Mouse (Mus musculus) hindbrain, embryonic 12.5 days (tissue): ENCODE measurements around the gene Kctd6. TPM values are rescaled to one million over a fixed set of nuclear protein-coding genes. Genes with fewer than 3 reads are reported as not detected.
"Not testable (repeated sequence)": the region's sequence is repeated elsewhere in the genome, so short reads cannot be mapped to it uniquely, and the experiment has no call there.

ENCODE experiments used
- ATAC-seq: fragments of 200-750 bp; cut with Nextera tagmentation; 2 replicates; pipeline ENCODE4 v1.8.0; 2017; ENCODE audit warnings: moderate TSS enrichment; ENCODE audit not compliant: low FRiP score
- H3K27ac ChIP-seq: fragments of 300-500 bp; sonication (generic); 2 replicates; pipeline ENCODE4 v1.5.1; 2016; ENCODE audit warnings: mild to moderate bottlenecking
- H3K27me3 ChIP-seq: fragments of 300-500 bp; sonication (generic); 2 replicates; pipeline ENCODE4 v1.6.1; 2016; ENCODE audit warnings: mild to moderate bottlenecking
- H3K36me3 ChIP-seq: fragments of 300-500 bp; sonication (generic); 2 replicates; pipeline ENCODE4 v1.6.1; 2016; ENCODE audit warnings: mild to moderate bottlenecking
- H3K4me1 ChIP-seq: fragments of 300-500 bp; sonication (generic); 2 replicates; pipeline ENCODE4 v1.6.1; 2016
- H3K4me2 ChIP-seq: fragments of 300-500 bp; sonication (generic); replicated peaks from 2 replicates; pipeline ENCODE4 v1.6.1; 2016; ENCODE audit warnings: mild to moderate bottlenecking
- H3K4me3 ChIP-seq: fragments of 300-500 bp; sonication (generic); 2 replicates; pipeline ENCODE4 v1.5.1; 2016; ENCODE audit warnings: mild to moderate bottlenecking
- H3K9ac ChIP-seq: fragments of 300-500 bp; sonication (generic); 2 replicates; pipeline ENCODE4 v1.6.1; 2016; ENCODE audit warnings: mild to moderate bottlenecking, moderate library complexity
- H3K9me3 ChIP-seq: fragments of 300-500 bp; sonication (generic); replicated peaks from 2 replicates; pipeline ENCODE4 v1.6.1; 2016; ENCODE audit warnings: mild to moderate bottlenecking
- WGBS: fragments of 180-500 bp; shearing (Covaris S2); methylation state at CpG from one replicate; pipeline ENCODE4 v1.1.7; 2016; 5-methylcytosine and 5-hydroxymethylcytosine counted together
- polyA plus RNA-seq: library from polyadenylated mRNA; unstranded; fragments of >200 nt; fragmentation: Nextera tagmentation; extraction: Ambion mirVana; gene quantifications from 2 replicates; pipeline ENCODE4 v1.2.1, GENCODE M21; 2016

Kctd6 gene
- 15.6 and 16.0 TPM in 2 replicates for polyA plus RNA-seq

- Histone ChIP-seq H3K27me3 (peaks cover 25% of the 10 kb centered on the region), H3K4me3 (peak within 1 kb of the TSS; percentile 65), H3K4me2 (peak within 1 kb of the TSS; percentile 68), H3K27ac (peak within 1 kb of the TSS; percentile 84), H3K36me3 (no peaks in the 10 kb centered on the region), H3K9ac (peak within 1 kb of the TSS; percentile 85), H3K9me3 (no peaks in the 10 kb centered on the region), H3K4me1 (peaks cover 21% of the 10 kb centered on the region)
- ATAC-seq: peak; percentile 97
- under 1% methylated on average over 32 of the region's 49 CpGs for WGBS
Observed at GRCm38 (mm10) chr14:8213803-8214224, at the start of gene Kctd6. Gene Kctd6 (plus strand): TSS chr14:8214140.

- H3K4me2 ChIP-seq: no peak overlapping the region
- 85% methylated on average over 7 of the region's 7 CpGs for WGBS
- no peak for ATAC-seq
Observed at GRCm38 (mm10) chr14:8164463-8164862, 49.5 kb upstream of the Kctd6 start.

GRCm38 (mm10) chr14:8172507-8173410 lies 41.2 kb upstream of the Kctd6 start, which contains the start of gene Pdhb:
Gene Pdhb (minus strand): TSS chr14:8173025.
- Histone ChIP-seq H3K4me1 (peaks cover 10% of the 10 kb centered on the region), H3K9me3 (no peaks in the 10 kb centered on the region), H3K36me3 (peaks cover 29% of the 10 kb centered on the region), H3K9ac (peak within 1 kb of the TSS; percentile 92), H3K27me3 (no peaks in the 10 kb centered on the region), H3K27ac (peak within 1 kb of the TSS; percentile 85), H3K4me2 (peak within 1 kb of the TSS; percentile 82), H3K4me3 (peak within 1 kb of the TSS; percentile 81)
- ATAC-seq: peak; percentile 100
- WGBS: under 1% methylated on average over 64 of the region's 64 CpGs

More at GRCm38 (mm10) chr14:8164463-8164862, 49.5 kb upstream of the Kctd6 start:
- Histone ChIP-seq H3K4me1 (no peaks in the 10 kb centered on the region), H3K9ac (no peak overlapping the region), H3K4me3 (no peak overlapping the region), H3K9me3 (no peaks in the 10 kb centered on the region), H3K36me3 (peaks cover 79% of the 10 kb centered on the region), H3K27me3 (no peaks in the 10 kb centered on the region), H3K27ac (no peak overlapping the region)

GRCm38 (mm10) chr14:8173542-8174250 lies 40.2 kb upstream of the Kctd6 start:
- Histone ChIP-seq H3K9ac (peak overlapping the region; percentile 53), H3K4me3 (peak overlapping the region; percentile 81)
- not testable (repeated sequence) for ATAC-seq

GRCm38 (mm10) chr14:8174634-8175033 lies 39.3 kb upstream of the Kctd6 start:
- Histone ChIP-seq H3K27me3 (no peaks in the 10 kb centered on the region), H3K4me3 (no peak overlapping the region), H3K9me3 (no peaks in the 10 kb centered on the region), H3K4me1 (peaks cover 10% of the 10 kb centered on the region), H3K36me3 (peaks cover 11% of the 10 kb centered on the region), H3K27ac (no peak overlapping the region), H3K4me2 (no peak overlapping the region), H3K9ac (no peak overlapping the region)
- no peak for ATAC-seq
- 88% methylated on average over 5 of the region's 5 CpGs for WGBS

More at GRCm38 (mm10) chr14:8173542-8174250, 40.2 kb upstream of the Kctd6 start:
- not testable (repeated sequence) for H3K4me1 ChIP-seq, H3K9me3 ChIP-seq, H3K27me3 ChIP-seq
- Histone ChIP-seq H3K27ac (peak overlapping the region; percentile 62; the same call in 1 of the 2 replicates), H3K36me3 (peaks cover 20% of the 10 kb centered on the region), H3K4me2 (peak overlapping the region; percentile 82)
- 32% methylated on average over 7 of the region's 7 CpGs for WGBS

- no peak overlapping the region for H3K4me2 ChIP-seq
- H3K27me3 ChIP-seq: no peaks in the 10 kb centered on the region
- no peak overlapping the region for H3K27ac ChIP-seq
- 59% methylated on average over 5 of the region's 5 CpGs for WGBS
- ATAC-seq: no peak
- no peaks in the 10 kb centered on the region for H3K36me3 ChIP-seq
- H3K9ac ChIP-seq: no peak overlapping the region
- H3K9me3 ChIP-seq: no peaks in the 10 kb centered on the region
- no peak overlapping the region for H3K4me3 ChIP-seq
- H3K4me1 ChIP-seq: peaks cover 10% of the 10 kb centered on the region
Observed at GRCm38 (mm10) chr14:8176251-8176650, 37.7 kb upstream of the Kctd6 start.

- no peak overlapping the region for H3K27ac ChIP-seq
- ATAC-seq: no peak
- H3K4me1 ChIP-seq: no peaks in the 10 kb centered on the region
- H3K27me3 ChIP-seq: no peaks in the 10 kb centered on the region
- no peaks in the 10 kb centered on the region for H3K36me3 ChIP-seq
- no peak overlapping the region for H3K4me3 ChIP-seq
- H3K4me2 ChIP-seq: no peak overlapping the region
- no peaks in the 10 kb centered on the region for H3K9me3 ChIP-seq
- 73% methylated on average over 4 of the region's 4 CpGs for WGBS
- H3K9ac ChIP-seq: no peak overlapping the region
Observed at GRCm38 (mm10) chr14:8180371-8181035, 33.4 kb upstream of the Kctd6 start.

GRCm38 (mm10) chr14:8183330-8183729 lies 30.6 kb upstream of the Kctd6 start:
- ATAC-seq: no peak
- H3K9me3 ChIP-seq: no peaks in the 10 kb centered on the region
- WGBS: 63% methylated on average over 3 of the region's 3 CpGs
- H3K27me3 ChIP-seq: no peaks in the 10 kb centered on the region
- no peaks in the 10 kb centered on the region for H3K4me1 ChIP-seq
- no peak overlapping the region for H3K4me2 ChIP-seq
- H3K27ac ChIP-seq: no peak overlapping the region
- H3K9ac ChIP-seq: no peak overlapping the region
- H3K36me3 ChIP-seq: no peaks in the 10 kb centered on the region
- H3K4me3 ChIP-seq: no peak overlapping the region

GRCm38 (mm10) chr14:8186278-8187045 lies 27.5 kb upstream of the Kctd6 start:
- WGBS: 90% methylated on average over 6 of the region's 6 CpGs
- no peak for ATAC-seq

GRCm38 (mm10) chr14:8190556-8190955 lies 23.4 kb upstream of the Kctd6 start:
- no peak for ATAC-seq
- no peaks in the 10 kb centered on the region for H3K4me1 ChIP-seq
- no peak overlapping the region for H3K4me2 ChIP-seq
- WGBS: 86% methylated on average over 3 of the region's 3 CpGs
- no peaks in the 10 kb centered on the region for H3K36me3 ChIP-seq
- no peak overlapping the region for H3K27ac ChIP-seq
- no peaks in the 10 kb centered on the region for H3K9me3 ChIP-seq
- H3K9ac ChIP-seq: no peak overlapping the region
- H3K4me3 ChIP-seq: no peak overlapping the region
- no peaks in the 10 kb centered on the region for H3K27me3 ChIP-seq

More at GRCm38 (mm10) chr14:8186278-8187045, 27.5 kb upstream of the Kctd6 start:
- no peaks in the 10 kb centered on the region for H3K9me3 ChIP-seq
- no peaks in the 10 kb centered on the region for H3K27me3 ChIP-seq
- H3K4me2 ChIP-seq: no peak overlapping the region
- no peaks in the 10 kb centered on the region for H3K36me3 ChIP-seq
- no peak overlapping the region for H3K9ac ChIP-seq
- H3K4me1 ChIP-seq: no peaks in the 10 kb centered on the region
- no peak overlapping the region for H3K4me3 ChIP-seq
- no peak overlapping the region for H3K27ac ChIP-seq

- 74% methylated on average over 12 of the region's 12 CpGs for WGBS
- Histone ChIP-seq H3K9me3 (no peaks in the 10 kb centered on the region), H3K9ac (no peak overlapping the region), H3K36me3 (no peaks in the 10 kb centered on the region), H3K4me3 (no peak overlapping the region), H3K4me2 (no peak overlapping the region), H3K27me3 (no peaks in the 10 kb centered on the region), H3K27ac (no peak overlapping the region), H3K4me1 (no peaks in the 10 kb centered on the region)
- ATAC-seq: no peak
Observed at GRCm38 (mm10) chr14:8191331-8191965, 22.5 kb upstream of the Kctd6 start.
